Mouse (Mus musculus) layer of hippocampus, adult 2 months (tissue): ENCODE data around the gene Slx1b. TPM values are rescaled to one million over a fixed set of nuclear protein-coding genes. Genes with fewer than 3 reads are reported as not detected.
"Not testable (repeated sequence)": the region's sequence is repeated elsewhere in the genome, so short reads cannot be mapped to it uniquely, and the experiment has no call there.

ENCODE experiments used
- DNase-seq, 2 experiments: peaks; one replicate each; pipeline ENCODE4 v3.0.0; 2022; ENCODE audit warnings: low spot score in 2 of 2
- H3K27ac ChIP-seq: fragments of 200-600 bp; 2 replicates; pipeline ENCODE4 v1.8.1; 2022
- H3K4me3 ChIP-seq: fragments of 200-600 bp; 2 replicates; pipeline ENCODE4 v1.8.1; 2022; ENCODE audit warnings: mild to moderate bottlenecking
- CTCF ChIP-seq: fragments of 200-600 bp; conservative IDR thresholded peaks from 2 replicates; pipeline ENCODE4 v1.8.1; 2022; ENCODE audit warnings: antibody characterized with exemption, mild to moderate bottlenecking, moderate library complexity
- total RNA-seq, 2 experiments: library from RNA; stranded (reverse); gene quantifications; 2 replicates each; pipeline ENCODE4 v1.2.3; 2021

The Slx1b gene
- total RNA-seq, 2 experiments from 2014 or later = 18.9 to 22.3 TPM

DNA sequence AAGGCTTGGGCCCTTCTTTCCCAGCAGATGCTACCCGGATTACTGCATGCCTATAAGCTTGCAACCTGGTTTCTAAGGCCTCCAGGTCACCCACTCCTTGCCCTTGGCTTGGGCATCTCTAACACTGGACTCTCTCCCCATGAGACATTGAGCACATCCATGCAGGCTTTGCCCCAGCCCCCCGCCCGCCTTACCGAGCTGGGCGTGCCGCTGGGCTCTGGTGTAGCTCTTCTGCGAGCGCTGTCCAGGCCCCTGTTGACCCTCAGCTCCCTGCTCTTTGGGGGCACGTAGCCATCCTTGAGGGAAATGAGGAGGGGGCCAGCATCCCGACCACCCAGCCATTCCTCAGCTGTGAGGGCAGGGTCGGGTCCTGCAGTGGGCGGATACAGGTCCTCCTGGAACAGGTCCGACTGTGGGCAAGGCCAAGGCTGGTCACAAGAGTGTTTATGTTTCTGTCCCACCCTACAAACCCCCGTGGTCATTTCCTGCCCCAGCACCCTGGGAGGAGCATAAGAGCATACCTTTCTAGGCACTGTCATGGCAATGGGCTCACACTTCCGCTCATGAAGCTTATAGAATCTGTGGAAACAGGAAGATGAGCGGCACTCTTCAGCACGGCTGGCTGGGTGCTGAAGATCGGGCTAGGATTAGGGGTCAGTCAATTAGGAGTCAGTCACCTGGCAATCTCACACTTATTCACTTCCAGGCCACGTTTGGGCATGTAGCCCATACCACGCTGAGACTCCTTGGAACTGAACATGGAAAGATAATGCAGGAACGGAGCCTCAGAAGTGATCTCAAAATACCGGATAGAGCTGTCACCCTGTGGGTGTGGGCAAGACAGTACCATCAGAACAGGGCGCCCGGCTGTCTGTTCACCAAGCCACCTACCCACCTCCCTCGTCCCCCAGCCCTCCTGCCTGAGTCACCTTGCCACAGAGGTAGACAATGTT lies 4.8 kb upstream of the Slx1b start:
- Histone ChIP-seq H3K27ac (peak overlapping the region; percentile 97; the same call in 1 of the 2 replicates), H3K4me3 (peak overlapping the region; percentile 76)
- TF ChIP-seq CTCF = no peak
- DNase-seq = no peak

DNA sequence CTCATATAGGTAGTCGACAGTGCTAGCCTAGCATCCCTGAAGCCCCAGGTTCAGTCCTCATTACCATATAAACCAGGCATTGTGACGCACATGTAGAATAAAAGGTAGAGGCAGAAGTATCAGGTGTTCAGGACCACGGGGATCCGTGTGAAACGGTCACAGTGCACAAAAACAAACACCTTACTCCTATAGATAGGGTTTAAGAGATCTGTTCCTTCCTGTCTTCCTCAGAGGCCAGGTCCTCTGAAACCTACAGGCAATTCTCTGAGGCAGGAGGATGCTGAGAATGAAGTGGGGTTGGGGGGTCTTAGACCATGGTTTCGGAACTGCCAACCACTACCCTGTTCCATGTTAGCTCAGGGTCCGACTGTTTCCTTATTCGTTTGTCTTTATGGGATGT lies 2.3 kb upstream of the Slx1b start:
- DNase-seq = no peak
- no peak for TF ChIP-seq CTCF
- Histone ChIP-seq H3K27ac (no peak overlapping the region), H3K4me3 (no peak overlapping the region)

DNA sequence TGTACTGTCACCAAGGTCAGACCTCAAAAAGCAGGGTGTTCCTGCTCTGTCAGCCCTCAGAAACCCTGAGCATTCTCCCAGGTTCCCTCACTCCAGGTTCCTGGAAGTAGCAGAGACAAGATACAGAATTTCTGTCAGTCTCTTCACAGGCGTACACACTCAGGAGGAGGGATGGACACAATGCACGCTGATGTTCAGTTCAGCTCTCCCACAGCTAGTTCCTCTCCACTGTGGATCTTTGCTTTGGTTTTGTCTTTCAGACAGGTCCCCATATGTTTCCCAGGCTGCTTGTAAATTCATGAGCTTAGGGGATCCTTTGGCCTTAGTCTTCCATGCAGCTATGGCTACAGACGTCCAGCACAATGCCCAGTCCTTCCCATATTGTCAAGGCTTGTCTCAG lies 1.3 kb upstream of the Slx1b start:
- TF ChIP-seq CTCF = no peak

DNA sequence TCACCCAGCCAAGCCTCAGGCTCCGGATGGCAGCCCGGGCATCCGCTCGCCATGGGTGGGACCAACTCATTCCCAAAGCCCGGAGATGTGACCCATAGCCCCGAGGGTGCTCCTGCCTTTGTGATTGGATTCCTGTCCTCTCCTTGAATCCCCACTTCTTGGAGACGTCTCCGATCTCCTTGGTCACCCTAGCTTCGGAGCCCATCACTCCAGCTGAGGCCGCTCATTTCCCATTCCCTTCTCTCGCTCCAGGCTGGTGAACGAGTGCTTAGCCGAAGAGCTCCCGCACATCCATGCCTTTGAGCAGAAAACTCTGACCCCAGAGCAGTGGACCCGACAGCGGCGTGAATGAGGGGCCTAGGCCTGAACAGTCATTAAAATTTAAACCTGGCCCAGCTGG lies 719 bp upstream of the Slx1b start:
- Histone ChIP-seq H3K4me3 (peak overlapping the region; percentile 95), H3K27ac (peak overlapping the region; percentile 80)
- no peak for DNase-seq
- TF ChIP-seq CTCF = no peak

More for the DNA sequence above, 1.3 kb upstream of the Slx1b start:
- H3K27ac ChIP-seq = peak overlapping the region; percentile 80; the same call in 1 of the 2 replicates
- no peak for DNase-seq
- peak overlapping the region; percentile 95; the same call in 1 of the 2 replicates for H3K4me3 ChIP-seq

DNA sequence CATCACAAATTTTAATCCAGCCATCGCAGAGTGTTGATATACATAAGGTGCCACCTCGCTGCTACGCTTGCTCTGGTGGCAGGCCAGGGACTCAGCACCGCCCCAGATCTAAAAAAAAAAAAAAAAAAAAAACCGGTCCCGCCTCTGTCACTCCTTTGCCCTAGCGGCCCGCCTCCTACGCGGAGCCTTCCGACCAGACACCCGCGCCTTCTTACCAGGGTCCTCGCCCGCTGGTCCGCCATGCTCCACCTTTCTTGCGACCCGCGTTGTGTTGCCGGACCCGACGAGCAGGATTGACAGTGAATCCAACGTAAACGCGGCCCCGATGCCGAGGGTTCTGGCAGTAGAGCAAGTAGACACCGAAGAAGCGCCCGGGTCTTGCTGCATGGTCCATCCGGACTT lies 373 bp downstream of the Slx1b start, which contains the start of gene Bola2:
Gene Bola2 (plus strand): TSS at position 192 of the 402 bp plus-strand sequence.
- no peak for DNase-seq
- H3K27ac ChIP-seq = peak within 1 kb of the TSS; percentile 97
- H3K4me3 ChIP-seq = peak within 1 kb of the TSS; percentile 95
- TF ChIP-seq CTCF = no peak

DNA sequence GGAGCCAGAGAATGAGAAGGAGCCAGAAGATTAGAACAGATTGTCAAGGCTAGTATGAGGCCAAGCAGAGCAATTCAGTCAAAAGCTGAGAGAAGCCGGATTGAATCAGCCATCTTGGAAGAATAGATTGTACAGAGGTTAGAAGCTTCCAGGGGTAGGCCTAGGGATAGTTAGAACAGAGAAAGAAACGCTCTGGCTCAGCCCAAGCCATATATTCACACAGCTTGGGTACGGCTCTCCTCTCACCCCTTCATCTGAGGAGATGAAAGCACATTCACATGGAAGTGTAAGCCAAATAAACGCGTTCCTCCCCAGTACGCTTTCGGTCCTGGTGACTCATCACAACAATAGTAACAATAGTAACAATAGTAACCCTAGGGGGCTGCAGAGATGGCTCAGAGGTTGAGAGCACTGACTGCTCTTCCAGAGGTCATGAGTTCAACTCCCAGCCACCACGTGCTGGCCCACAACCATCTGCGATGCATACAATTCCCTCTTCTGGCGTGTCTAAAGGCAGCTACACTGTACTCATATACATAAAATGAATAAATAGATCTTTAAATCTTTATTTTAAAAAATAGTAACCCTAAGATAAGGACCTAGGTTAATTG lies 1.0 kb downstream of the Slx1b start:
- peak overlapping the region; percentile 95 for H3K4me3 ChIP-seq
- no peak for TF ChIP-seq CTCF
- no peak for DNase-seq
- H3K27ac ChIP-seq = peak overlapping the region; percentile 97

DNA sequence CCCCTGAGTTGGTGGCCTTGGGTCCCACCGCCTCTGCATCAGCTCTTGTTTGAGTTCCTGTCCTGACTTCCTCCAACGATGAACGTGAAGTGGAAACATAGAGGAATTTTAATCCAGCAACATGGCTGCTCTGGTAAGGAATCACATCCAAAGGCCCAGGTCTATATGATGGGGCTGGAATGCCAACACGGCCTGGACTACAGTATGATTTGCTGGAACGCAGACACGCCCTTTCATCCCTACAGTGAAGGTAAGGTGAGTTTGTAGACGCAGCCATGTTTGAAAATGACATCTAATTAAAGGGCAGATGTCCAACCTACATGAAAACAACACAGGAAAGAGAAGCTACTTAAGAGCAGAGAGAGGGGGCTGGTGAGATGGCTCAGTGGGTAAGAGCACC lies 1.8 kb downstream of the Slx1b start:
- H3K4me3 ChIP-seq = no peak overlapping the region
- no peak for TF ChIP-seq CTCF
- no peak overlapping the region for H3K27ac ChIP-seq
- no peak for DNase-seq

DNA sequence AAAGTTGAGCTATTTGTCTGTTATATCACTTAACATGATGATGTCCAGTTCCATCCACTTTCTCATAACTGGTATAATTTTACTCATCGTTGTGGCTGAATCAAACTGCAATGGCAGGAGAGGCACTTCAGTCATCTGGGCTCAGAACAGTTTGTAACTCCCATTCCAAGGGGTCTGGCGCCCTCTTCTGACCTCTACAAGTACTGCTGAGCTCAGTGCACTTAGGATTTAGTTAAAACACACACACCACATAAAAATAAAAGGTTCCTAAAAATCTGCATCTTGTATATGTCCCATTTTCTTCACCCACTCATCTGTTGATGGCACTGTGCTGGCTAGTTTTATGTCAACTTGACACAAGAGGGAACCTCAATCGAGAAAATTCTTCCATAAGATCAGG lies 2.3 kb downstream of the Slx1b start:
- no peak overlapping the region for H3K27ac ChIP-seq
- no peak overlapping the region for H3K4me3 ChIP-seq
- DNase-seq = peak; percentile 74 to 90
- TF ChIP-seq CTCF = peak; percentile 93

DNA sequence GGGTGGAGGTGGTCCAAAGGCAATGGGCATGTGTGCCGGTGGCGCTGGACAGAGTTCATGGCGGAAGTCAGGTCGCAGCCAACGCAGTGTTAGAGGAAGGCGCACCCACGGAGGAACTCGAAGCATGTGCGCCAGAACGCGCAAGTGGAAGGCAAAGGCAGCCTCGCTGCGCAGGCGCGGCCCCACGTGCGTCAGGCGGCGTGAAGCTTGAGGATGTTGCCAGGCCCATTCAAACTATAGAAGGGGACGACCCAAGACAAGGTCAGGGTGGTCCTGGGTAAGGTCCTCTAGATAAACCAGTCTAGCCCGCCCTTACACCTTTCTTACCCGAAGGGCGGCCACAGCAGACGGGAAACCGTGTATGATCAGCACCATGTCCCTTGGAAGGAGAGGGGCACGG lies 3.2 kb downstream of the Slx1b start:
- DNase-seq = no peak

DNA sequence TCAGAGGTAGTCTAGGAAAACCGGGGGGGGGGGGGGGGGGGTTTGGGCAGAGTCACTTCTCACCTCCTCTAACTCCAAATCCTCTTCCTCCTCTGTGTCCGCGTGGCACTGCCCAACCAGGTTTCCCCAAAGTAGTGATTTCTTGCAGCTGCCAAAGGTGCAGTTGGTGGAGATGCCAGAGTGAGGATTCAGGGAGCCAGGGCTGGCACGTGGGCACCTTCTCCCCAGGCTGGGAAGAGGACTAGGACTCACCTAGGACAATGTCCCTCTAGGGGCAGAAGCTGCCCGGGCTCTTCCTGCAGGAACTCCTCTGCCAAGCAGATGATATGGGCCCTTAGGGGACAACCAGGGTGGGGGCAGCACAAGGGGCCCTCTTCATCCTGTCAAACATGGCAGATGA lies 3.9 kb downstream of the Slx1b start:
- TF ChIP-seq CTCF = no peak
- Histone ChIP-seq H3K27ac (no peak overlapping the region), H3K4me3 (no peak overlapping the region)
- DNase-seq = no peak

More for the DNA sequence above, 3.2 kb downstream of the Slx1b start:
- no peak for TF ChIP-seq CTCF
- Histone ChIP-seq H3K4me3 (no peak overlapping the region), H3K27ac (no peak overlapping the region)

DNA sequence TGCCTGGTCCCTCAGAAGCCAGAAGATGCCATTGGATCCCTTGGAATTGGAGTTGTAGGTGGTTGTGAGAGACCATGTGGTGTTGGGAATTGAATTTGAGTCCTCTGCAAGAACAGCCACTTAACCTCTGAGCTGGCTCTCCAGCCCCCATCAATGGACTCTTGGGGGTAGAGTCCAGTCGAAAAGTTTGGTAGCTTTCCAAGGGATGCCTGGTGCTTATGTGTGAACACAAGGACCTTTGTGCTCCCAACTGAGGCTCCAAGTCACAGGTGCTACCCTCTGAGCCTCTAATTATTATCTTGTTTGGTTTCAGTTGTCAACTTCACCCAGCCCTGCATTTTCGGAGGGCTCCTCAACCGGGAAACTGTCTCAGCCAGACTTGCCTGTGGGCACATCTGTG lies 4.8 kb downstream of the Slx1b start:
- DNase-seq = no peak
- Histone ChIP-seq H3K27ac (no peak overlapping the region), H3K4me3 (no peak overlapping the region)
- TF ChIP-seq CTCF = no peak

DNA sequence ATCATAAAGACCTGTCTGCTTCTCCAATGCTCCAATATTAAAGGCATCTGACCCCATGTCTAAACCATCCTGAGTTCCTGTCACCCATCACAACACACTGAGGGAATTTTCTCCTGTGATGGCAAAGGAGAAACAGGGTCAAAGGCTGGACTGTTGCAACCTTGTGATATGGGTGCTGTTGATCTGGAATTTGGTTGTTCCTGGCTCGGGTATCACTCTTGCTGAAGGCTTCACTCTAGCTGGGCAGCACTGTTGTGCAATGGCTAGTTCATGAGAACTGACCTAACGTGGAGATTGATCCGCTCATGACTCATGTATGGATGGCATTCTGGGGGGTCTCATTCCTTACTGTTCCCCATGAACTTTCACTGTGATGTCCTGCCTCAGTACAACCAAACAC lies 6.6 kb downstream of the Slx1b start:
- DNase-seq = no peak
- TF ChIP-seq CTCF = no peak
- Histone ChIP-seq H3K27ac (no peak overlapping the region), H3K4me3 (no peak overlapping the region)

DNA sequence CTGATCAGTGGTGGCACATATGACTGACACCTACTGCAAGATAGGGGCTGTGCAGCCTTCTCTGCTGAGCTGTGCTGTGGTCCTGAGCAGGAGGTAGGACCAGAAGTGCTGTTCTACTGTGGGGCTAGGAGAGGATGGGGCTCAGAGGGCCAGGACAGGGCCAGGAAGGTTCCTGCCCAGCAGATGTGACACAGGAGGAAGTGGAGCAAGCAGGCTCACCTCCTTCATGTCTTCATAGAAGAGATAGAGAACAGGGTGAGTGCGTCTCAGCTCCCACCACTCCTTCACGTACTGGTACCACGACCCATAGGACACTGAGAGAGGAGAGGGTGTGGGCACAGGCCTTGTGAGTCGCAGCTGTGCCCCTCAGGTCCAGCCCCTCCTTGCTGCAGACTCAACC lies 7.4 kb downstream of the Slx1b start:
- H3K4me3 ChIP-seq, H3K27ac ChIP-seq, DNase-seq: not testable (repeated sequence)
